Comparison of ENCODE assay signal across 9 mouse cellular contexts in genomic region chr1:179853421-179853820, GRCm38 (mm10). TPM values are rescaled to one million over a fixed set of nuclear protein-coding genes. Genes with fewer than 3 reads are reported as not detected.
A peak's percentile ranks its signal among the peaks of the same experiment; 100 is the strongest.
DNase-seq lines count a peak whose midpoint lies in the region; ATAC-seq and TF ChIP-seq lines count a peak whose summit lies in the region.
"Had no signal": no experiment of that assay in that cellular context is flagged by ENCODE, and none has a peak within 500 bp of the region (broad histone marks: within the 10 kb centered on the region; RNA-seq: fewer than 3 reads in every experiment).

No protein-coding gene starts in this region.

- TF ChIP-seq POLR2A in CH12.LX (IDR thresholded peaks at IDR 0.05; ENCODE audit: low read depth, low read length) (no peak), MEL (IDR thresholded peaks at IDR 0.05; ENCODE audit: control insufficient read depth in 1 of 2, insufficient read depth in 1 of 2, low read depth in 1 of 2, low read length in 2 of 2, poor library complexity in 1 of 2) (no peak)

- no peak overlapping the region for H3K27ac ChIP-seq in kidney, embryonic 16.5 days (ENCODE audit: low read length)
- H3K27ac ChIP-seq in CH12.LX (ENCODE audit: insufficient read depth, low read depth) (no peak overlapping the region), MEL (ENCODE audit: control insufficient read depth, low read depth, low read length) (no peak overlapping the region; the same call in 1 of the 2 replicates)
- H3K27ac ChIP-seq in limb, embryonic 12.5 days: 0 out of 2 replicates have a peak overlapping the region, but pooled peaks have one; percentile 23

- 0 out of 2 replicates have a peak, but pooled peaks cover 6% of the 10 kb centered on the region for H3K4me1 ChIP-seq in kidney, embryonic 16.5 days (ENCODE audit: insufficient read depth, low read length)
- peaks cover 4 to 22% of the 10 kb centered on the region in 2 experiments; a peak in 3 of 4 replicates for H3K4me1 ChIP-seq in CH12.LX (ENCODE audit: control insufficient read depth in 1 of 2, insufficient read depth in 2 of 2)
- H3K4me1 ChIP-seq in MEL (ENCODE audit: control insufficient read depth in 1 of 2, insufficient read depth in 2 of 2, low read length in 2 of 2): peaks cover 13 to 21% of the 10 kb centered on the region in 2 experiments
- H3K4me1 ChIP-seq in limb, embryonic 12.5 days (replicated peaks): peaks cover 4% of the 10 kb centered on the region; the same call in 1 of the 2 replicates

- TF ChIP-seq RAD21 in CH12.LX (IDR thresholded peaks at IDR 0.05; ENCODE audit: low read depth, low read length) (peak; percentile 49), MEL (IDR thresholded peaks at IDR 0.05; ENCODE audit: low read depth, low read length) (peak; percentile 65)

- H3K4me3 ChIP-seq in kidney, embryonic 16.5 days (ENCODE audit: low read length): no peak overlapping the region
- H3K4me3 ChIP-seq in CH12.LX (replicated peaks in 1 of 3; ENCODE audit: low read depth in 2 of 3, low read length in 2 of 3, poor library complexity in 1 of 3) (no peak overlapping the region), MEL (ENCODE audit: control insufficient read depth in 1 of 2, insufficient read depth in 1 of 2, low read depth in 2 of 2, low read length in 2 of 2) (peak overlapping the region; percentile 22 to 44)
- no peak overlapping the region for H3K4me3 ChIP-seq in limb, embryonic 12.5 days (replicated peaks)
- H3K4me3 ChIP-seq: myocyte had no signal

- in situ Hi-C loops in CH12.LX (cut with MboI; ENCODE audit: low pct_ligation_motif_present, low pct_unique_long_range_greater_than_20kb, low sequenced_read_pairs): loop anchor here (25.0 kb wide), 1 partner anchor 559 kb away; no protein-coding TSS in a partner anchor

- TF ChIP-seq CTCF in CH12.LX (conservative IDR thresholded peaks at IDR 0.05 in 1 of 2, IDR thresholded peaks at IDR 0.05 in 1 of 2; ENCODE audit: low read depth in 2 of 2, low read length in 2 of 2) (peak; percentile 24 to 67; a peak in 3 of 4 replicates), MEL (IDR thresholded peaks at IDR 0.05 in 2 of 3, conservative IDR thresholded peaks at IDR 0.05 in 1 of 3; ENCODE audit: control insufficient read depth in 1 of 3, insufficient read depth in 1 of 3, low read depth in 2 of 3, low read length in 3 of 3, poor library complexity in 1 of 3, severe bottlenecking in 1 of 3) (peak; percentile 85 to 87 (median 86))

- no peak for ATAC-seq in kidney, embryonic 16.5 days (ENCODE audit: low FRiP score, low TSS enrichment)
- no peak for ATAC-seq in limb, embryonic 12.5 days (ENCODE audit: insufficient number of reproducible peaks, insufficient read depth, low FRiP score, low TSS enrichment, low read depth)

- 36% methylated on average over 4 of the region's 4 CpGs for WGBS in kidney, embryonic 16.5 days
- 29% methylated on average over 4 of the region's 4 CpGs for WGBS in limb, embryonic 12.5 days

- no peak overlapping the region for H3K9ac ChIP-seq in kidney, embryonic 16.5 days (replicated peaks; ENCODE audit: low read length)
- no peak overlapping the region for H3K9ac ChIP-seq in CH12.LX (ENCODE audit: insufficient read depth, low read depth)
- peak overlapping the region; percentile 44; the same call in 1 of the 2 replicates for H3K9ac ChIP-seq in MEL (ENCODE audit: control insufficient read depth, low read depth, low read length, poor library complexity, severe bottlenecking)
- no peak overlapping the region for H3K9ac ChIP-seq in limb, embryonic 12.5 days (replicated peaks)

- DNase-seq in kidney, postnatal 4 days: peak; percentile 68 to 72
- DNase-seq in CH12.LX (ENCODE audit: extremely low read depth): no peak
- peak; percentile 82 for DNase-seq in MEL (ENCODE audit: low read depth, low spot score)
- peak; percentile 65 for DNase-seq in testis, postnatal 10 days (ENCODE audit: low spot score)
- no peak for DNase-seq in urinary bladder, adult 18-20 months (ENCODE audit: low spot score in 2 of 2)

- dilution Hi-C loops in CH12.LX (cut with MboI; ENCODE audit: extremely low pct_ligation_motif_present, extremely low pct_unique_long_range_greater_than_20kb, low sequenced_read_pairs): no loop called here

- no peaks in the 10 kb centered on the region for H3K36me3 ChIP-seq in kidney, embryonic 16.5 days (ENCODE audit: insufficient read depth, low read length)
- peaks cover 15 to 57% of the 10 kb centered on the region in 2 experiments for H3K36me3 ChIP-seq in CH12.LX (replicated peaks in 1 of 2; ENCODE audit: control insufficient read depth in 1 of 2, insufficient read depth in 1 of 2, low read length in 1 of 2)
- H3K36me3 ChIP-seq in MEL (ENCODE audit: control insufficient read depth in 1 of 2, insufficient read depth in 2 of 2, low read length in 2 of 2): peaks cover 0 to 19% of the 10 kb centered on the region in 2 experiments; a peak in 2 of 4 replicates
- no peaks in the 10 kb centered on the region for H3K36me3 ChIP-seq in limb, embryonic 12.5 days

- H3K4me2 ChIP-seq in kidney, embryonic 16.5 days (replicated peaks; ENCODE audit: low read depth, low read length): no peak overlapping the region
- no peak overlapping the region for H3K4me2 ChIP-seq in CH12.LX (ENCODE audit: insufficient read depth, low read depth, poor library complexity, severe bottlenecking)
- H3K4me2 ChIP-seq in limb, embryonic 12.5 days: no peak overlapping the region

- TF ChIP-seq EP300 in CH12.LX (IDR thresholded peaks at IDR 0.05; ENCODE audit: low read length) (no peak), MEL (IDR thresholded peaks at IDR 0.05; ENCODE audit: low read depth in 1 of 2, low read length in 2 of 2) (no peak)

- no peaks in the 10 kb centered on the region for H3K9me3 ChIP-seq in kidney, embryonic 16.5 days (ENCODE audit: low read length)
- H3K9me3 ChIP-seq in CH12.LX (replicated peaks; ENCODE audit: low read length): no peaks in the 10 kb centered on the region
- no peaks in the 10 kb centered on the region for H3K9me3 ChIP-seq in MEL (replicated peaks; ENCODE audit: insufficient read depth, low read length)
- no peaks in the 10 kb centered on the region for H3K9me3 ChIP-seq in limb, embryonic 12.5 days

- H3K79me2 ChIP-seq in CH12.LX (replicated peaks; ENCODE audit: control insufficient read depth, extremely low read depth, insufficient read depth, poor library complexity, severe bottlenecking): no peaks in the 10 kb centered on the region
- H3K79me2 ChIP-seq in MEL (ENCODE audit: control insufficient read depth, insufficient read depth, low read length, poor library complexity): no peaks in the 10 kb centered on the region; the same call in 1 of the 2 replicates

- H3K27me3 ChIP-seq in kidney, embryonic 16.5 days (ENCODE audit: insufficient read depth, low read length): no peaks in the 10 kb centered on the region
- H3K27me3 ChIP-seq in CH12.LX (replicated peaks) (no peaks in the 10 kb centered on the region), MEL (ENCODE audit: control insufficient read depth in 1 of 2, insufficient read depth in 2 of 2, low read length in 2 of 2) (no peaks in the 10 kb centered on the region)
- H3K27me3 ChIP-seq in limb, embryonic 12.5 days: no peaks in the 10 kb centered on the region

TF ChIP-seq in CH12.LX, 34 proteins besides CTCF, POLR2A, EP300 and RAD21:
- TF ChIP-seq MAFK (IDR thresholded peaks at IDR 0.05; ENCODE audit: insufficient replicate concordance, low read length): no peak
- TF ChIP-seq ZMIZ1 (IDR thresholded peaks at IDR 0.05; ENCODE audit: low read depth, low read length): no peak
- TF ChIP-seq SMC3 (IDR thresholded peaks at IDR 0.05; ENCODE audit: low read depth, low read length): peak; percentile 51

TF ChIP-seq in MEL, 35 proteins besides CTCF, POLR2A, EP300 and RAD21:
- TF ChIP-seq ZNF384 (IDR thresholded peaks at IDR 0.05; ENCODE audit: low read depth, low read length) (peak; percentile 52; the same call in 1 of the 2 replicates), MAZ (IDR thresholded peaks at IDR 0.05; ENCODE audit: low read depth, low read length) (peak; percentile 51; the same call in 1 of the 2 replicates), SMC3 (IDR thresholded peaks at IDR 0.05; ENCODE audit: low read depth, low read length) (peak; percentile 87), ZC3H11A (IDR thresholded peaks at IDR 0.05; ENCODE audit: low read depth, low read length) (peak; percentile 53; the same call in 1 of the 2 replicates), TCF12 (IDR thresholded peaks at IDR 0.05; ENCODE audit: low read depth, low read length) (peak; percentile 18; the same call in 1 of the 2 replicates), GATA1 (IDR thresholded peaks at IDR 0.05; ENCODE audit: low read depth, low read length) (peak; percentile 67), ETS1 (IDR thresholded peaks at IDR 0.05; ENCODE audit: low read depth, low read length) (peak; percentile 25; the same call in 1 of the 2 replicates), CHD1 (IDR thresholded peaks at IDR 0.05; ENCODE audit: low read depth, low read length) (no peak), MXI1 (IDR thresholded peaks at IDR 0.05; ENCODE audit: low read depth, low read length) (no peak)

RNA-seq across cellular contexts. Expression of gene Ahctf1, which starts 49.9 kb away (rescaled TPM):
- polyA plus RNA-seq in kidney, embryonic 16.5 days (2015; fragmentation: Nextera tagmentation; extraction: Ambion mirVana): 21.2 and 26.0 TPM in 2 replicates
- total RNA-seq in CH12.LX (2012; rRNA removed): 79.2 and 81.0 TPM in 2 replicates
- total RNA-seq in CH12.LX (2014; rRNA removed): 111 and 127 TPM in 2 replicates
- 90.3 and 96.0 TPM in 2 replicates for polyA plus RNA-seq in CH12.LX (2012; ENCODE audit: insufficient read length, low read depth)
- total RNA-seq in MEL (2012; rRNA removed): 56.7 and 56.9 TPM in 2 replicates
- polyA plus RNA-seq in MEL (2012; ENCODE audit: insufficient read depth in 1 of 2, insufficient read length in 2 of 2, low read depth in 1 of 2, low replicate concordance in 2 of 2, missing spikeins in 1 of 2): 100 to 1,000 TPM in 1 of 2 experiments, 10 to 100 TPM in 1; 70.8 to 489 TPM
- polyA plus RNA-seq in limb, embryonic 12.5 days (2016; fragmentation: Nextera tagmentation; extraction: Ambion mirVana): 33.3 and 36.3 TPM in 2 replicates

RNA-seq across cellular contexts. Expression of gene Gm10518, which starts 50.2 kb away (rescaled TPM):
- polyA plus RNA-seq in kidney, embryonic 16.5 days (2015; fragmentation: Nextera tagmentation; extraction: Ambion mirVana): not detected in 2 replicates
- total RNA-seq in CH12.LX (2012; rRNA removed) (8.0 TPM in 2 replicates), CH12.LX (2014; rRNA removed) (not detected in 2 replicates), MEL (2012; rRNA removed) (4.2 and 5.2 TPM in 2 replicates)
- polyA plus RNA-seq in CH12.LX (2012; ENCODE audit: insufficient read length, low read depth) (0.40 TPM in 1 of 2 replicates, not detected in the other), MEL (2012; ENCODE audit: insufficient read depth in 1 of 2, insufficient read length in 2 of 2, low read depth in 1 of 2, low replicate concordance in 2 of 2, missing spikeins in 1 of 2) (under 1 TPM in 1 of 2 experiments, not detected in 1; 0.42 TPM)
- polyA plus RNA-seq in limb, embryonic 12.5 days (2016; fragmentation: Nextera tagmentation; extraction: Ambion mirVana): 0.28 and 0.35 TPM in 2 replicates
- polyA plus RNA-seq: gonadal fat pad, adult 2 months had no signal

Comparison
In these comparisons a context has a peak if more than half of its experiments do, and no peak if none do; other contexts are left out.
1. DNase-seq: peak in kidney, postnatal 4 days (2 of 2), MEL (single experiment) and testis, postnatal 10 days (single experiment); none in CH12.LX (single experiment) and urinary bladder, adult 18-20 months (0 of 2).
2. H3K4me3 ChIP-seq: peak in MEL (2 of 2); none in kidney, embryonic 16.5 days (single experiment), CH12.LX (0 of 3) and limb, embryonic 12.5 days (single experiment).